Comparison of ENCODE assay signal across 8 mouse cellular contexts in genomic region chr1:80722647-80723046, GRCm38 (mm10). TPM values are rescaled to one million over a fixed set of nuclear protein-coding genes. Genes with fewer than 3 reads are reported as not detected.
DNase-seq lines count a peak whose midpoint lies in the region; TF ChIP-seq lines count a peak whose summit lies in the region.

No protein-coding gene starts in this region.

- H3K27me3 ChIP-seq in thymus, adult 2 months (ENCODE audit: control insufficient read depth, insufficient read depth, low read length): no peaks in the 10 kb centered on the region

- no peak overlapping the region for H3K4me3 ChIP-seq in thymus, adult 2 months (ENCODE audit: control insufficient read depth, insufficient read depth, low read length)

- 11% methylated on average over 4 of the region's 4 CpGs for WGBS in thymus, adult 2 months

- peaks cover 4% of the 10 kb centered on the region; the same call in 1 of the 2 replicates for H3K4me1 ChIP-seq in thymus, adult 2 months (replicated peaks; ENCODE audit: control insufficient read depth, insufficient read depth, low read length)

- H3K27ac ChIP-seq in thymus, adult 2 months (ENCODE audit: control insufficient read depth, insufficient read depth, low read length): no peak overlapping the region

- TF ChIP-seq CTCF in thymus, adult 2 months (IDR thresholded peaks at IDR 0.05; ENCODE audit: borderline replicate concordance, control insufficient read depth, extremely low read depth, insufficient read depth, low read length, poor library complexity): no peak

- DNase-seq in cerebellum, postnatal 25 days: peak; percentile 16 to 54
- no peak for DNase-seq in cerebellum, adult 8-10 months
- peak; percentile 33 for DNase-seq in 3T3-L1 (ENCODE audit: low read depth, low spot score)
- peak; percentile 63 for DNase-seq in adrenal gland, adult 2 months
- peak; percentile 36 to 41 for DNase-seq in frontal cortex, postnatal 36 days (ENCODE audit: low spot score in 2 of 2)
- peak; percentile 59 for DNase-seq in layer of hippocampus, adult 9-11 months
- DNase-seq in naive thymus-derived CD4-positive, alpha-beta T cell, adult 2 months (ENCODE audit: low read depth): peak; percentile 84
- DNase-seq in thymus, adult 2 months: peak; percentile 70

- H3K36me3 ChIP-seq in thymus, adult 2 months (ENCODE audit: control insufficient read depth, insufficient read depth, low read length): no peaks in the 10 kb centered on the region

- TF ChIP-seq POLR2A in thymus, adult 2 months (IDR thresholded peaks at IDR 0.05; ENCODE audit: control insufficient read depth, extremely low read depth, insufficient read depth, low read length, poor library complexity): no peak

RNA-seq across cellular contexts. Expression of gene Dock10, which starts 35.7 kb away (rescaled TPM):
- total RNA-seq in adrenal gland, adult 2 months (2021): 10 to 100 TPM; 19.5 to 20.8 TPM
- 2.0 and 2.1 TPM in 2 replicates for polyA plus RNA-seq in adrenal gland, adult 2 months (2012; rRNA removed)
- 32.3 and 36.5 TPM in 2 replicates for polyA plus RNA-seq in thymus, adult 2 months (2012; rRNA removed)

Comparison
In these comparisons a context has a peak if more than half of its experiments do, and no peak if none do; other contexts are left out.
1. RNA of gene Dock10, which starts 35.7 kb away (polyA plus RNA-seq): 32.3 to 36.5 TPM in thymus, adult 2 months; 2.0 to 2.1 TPM in adrenal gland, adult 2 months; every median in the first group is over 10 times any median in the second.